Mouse (Mus musculus) testis, adult 2 months (tissue): Measurements from ENCODE around the gene Gm9767. TPM values are rescaled to one million over a fixed set of nuclear protein-coding genes. Genes with fewer than 3 reads are reported as not detected.

Experiments
- H3K27ac ChIP-seq: fragments of 200-500 bp; 2 replicates; pipeline ENCODE4 v1.5.1; 2012; ENCODE audit warnings: low read depth, low read length; ENCODE audit not compliant: control insufficient read depth, insufficient read depth
- H3K27me3 ChIP-seq: fragments of 200-500 bp; 2 replicates; pipeline ENCODE4 v1.6.1; 2012; ENCODE audit warnings: mild to moderate bottlenecking, low read length, moderate library complexity; ENCODE audit not compliant: control insufficient read depth, insufficient read depth
- H3K36me3 ChIP-seq: fragments of 200-500 bp; 2 replicates; pipeline ENCODE4 v1.6.1; 2012; ENCODE audit warnings: mild to moderate bottlenecking, low read length; ENCODE audit not compliant: control insufficient read depth, insufficient read depth
- H3K4me1 ChIP-seq: fragments of 200-500 bp; 2 replicates; pipeline ENCODE4 v1.6.1; 2012; ENCODE audit warnings: low read length; ENCODE audit not compliant: control insufficient read depth, insufficient read depth
- H3K4me3 ChIP-seq: fragments of 200-500 bp; 2 replicates; pipeline ENCODE4 v1.5.1; 2012; ENCODE audit warnings: low read depth, mild to moderate bottlenecking, low read length, moderate library complexity, mixed read lengths; ENCODE audit not compliant: control insufficient read depth
- CTCF ChIP-seq: fragments of 200-500 bp; IDR thresholded peaks from 2 replicates; pipeline ENCODE4 v1.5.1; 2012; ENCODE audit warnings: low read depth, mild to moderate bottlenecking, inconsistent platforms, low read length, moderate library complexity; ENCODE audit not compliant: control insufficient read depth, insufficient read depth, insufficient replicate concordance
- POLR2A ChIP-seq: fragments of 200-500 bp; IDR thresholded peaks from 2 replicates; pipeline ENCODE4 v1.6.1; 2012; ENCODE audit warnings: low read depth, mild to moderate bottlenecking, inconsistent platforms, low read length, moderate library complexity; ENCODE audit not compliant: control insufficient read depth
- polyA plus RNA-seq: library from polyadenylated mRNA; depleted of rRNA; stranded (reverse); fragments of >200 nt; gene quantifications from 2 replicates; pipeline ENCODE4 v1.2.3, GENCODE M21; 2012; rRNA removed

Gene Gm9767
- polyA plus RNA-seq: 0.08 and 0.11 TPM in 2 replicates

GRCm38 (mm10) chr10:26077671-26078481 is at the start of gene Gm9767:
TSS of gene Gm9767 (plus strand) at chr10:26078255.
- H3K27ac ChIP-seq: no peak within 1 kb of the TSS
- TF ChIP-seq POLR2A: no peak
- TF ChIP-seq CTCF: no peak
- H3K36me3 ChIP-seq: no peaks in the 10 kb centered on the region
- peak within 1 kb of the TSS; percentile 59 for H3K4me3 ChIP-seq
- peaks cover 2% of the 10 kb centered on the region; the same call in 1 of the 2 replicates for H3K27me3 ChIP-seq
- peaks cover 10% of the 10 kb centered on the region for H3K4me1 ChIP-seq

GRCm38 (mm10) chr10:26034931-26035330 is 43.1 kb upstream of the Gm9767 start:
- H3K27me3 ChIP-seq: no peaks in the 10 kb centered on the region
- no peak for TF ChIP-seq CTCF
- TF ChIP-seq POLR2A: no peak
- no peak overlapping the region for H3K4me3 ChIP-seq
- H3K4me1 ChIP-seq: no peaks in the 10 kb centered on the region
- H3K27ac ChIP-seq: no peak overlapping the region
- H3K36me3 ChIP-seq: no peaks in the 10 kb centered on the region

GRCm38 (mm10) chr10:26051177-26051576 is 26.9 kb upstream of the Gm9767 start:
- TF ChIP-seq POLR2A (no peak), CTCF (no peak)
- no peak overlapping the region for H3K27ac ChIP-seq
- H3K36me3 ChIP-seq: no peaks in the 10 kb centered on the region
- H3K4me1 ChIP-seq: no peaks in the 10 kb centered on the region
- no peaks in the 10 kb centered on the region for H3K27me3 ChIP-seq
- H3K4me3 ChIP-seq: no peak overlapping the region

- Histone ChIP-seq H3K4me3 (no peak overlapping the region), H3K4me1 (no peaks in the 10 kb centered on the region), H3K27me3 (no peaks in the 10 kb centered on the region), H3K36me3 (no peaks in the 10 kb centered on the region), H3K27ac (no peak overlapping the region)
- TF ChIP-seq POLR2A (no peak), CTCF (no peak)
Observed at GRCm38 (mm10) chr10:26059662-26060307, 18.3 kb upstream of the Gm9767 start.

- TF ChIP-seq POLR2A: no peak
- no peak for TF ChIP-seq CTCF
- H3K4me1 ChIP-seq: no peaks in the 10 kb centered on the region
- no peaks in the 10 kb centered on the region for H3K27me3 ChIP-seq
- H3K4me3 ChIP-seq: no peak overlapping the region
- no peaks in the 10 kb centered on the region for H3K36me3 ChIP-seq
- H3K27ac ChIP-seq: no peak overlapping the region
Observed at GRCm38 (mm10) chr10:26063071-26063470, 15.0 kb upstream of the Gm9767 start.

GRCm38 (mm10) chr10:26071986-26072385 is 6.1 kb upstream of the Gm9767 start:
- no peaks in the 10 kb centered on the region for H3K27me3 ChIP-seq
- H3K36me3 ChIP-seq: no peaks in the 10 kb centered on the region
- no peaks in the 10 kb centered on the region for H3K4me1 ChIP-seq
- no peak overlapping the region for H3K4me3 ChIP-seq
- H3K27ac ChIP-seq: no peak overlapping the region
- TF ChIP-seq CTCF (no peak), POLR2A (no peak)

GRCm38 (mm10) chr10:26076949-26077348 is 1.1 kb upstream of the Gm9767 start:
- Histone ChIP-seq H3K27ac (no peak overlapping the region), H3K27me3 (peaks cover 2% of the 10 kb centered on the region; the same call in 1 of the 2 replicates), H3K4me3 (no peak overlapping the region), H3K36me3 (no peaks in the 10 kb centered on the region), H3K4me1 (peaks cover 10% of the 10 kb centered on the region)
- TF ChIP-seq CTCF (no peak), POLR2A (no peak)

- peaks cover 2% of the 10 kb centered on the region; the same call in 1 of the 2 replicates for H3K27me3 ChIP-seq
- no peak within 1 kb of the TSS for H3K27ac ChIP-seq
- no peaks in the 10 kb centered on the region for H3K36me3 ChIP-seq
- no peak for TF ChIP-seq CTCF
- TF ChIP-seq POLR2A: no peak
- peaks cover 10% of the 10 kb centered on the region for H3K4me1 ChIP-seq
- H3K4me3 ChIP-seq: peak within 1 kb of the TSS; percentile 59
Observed at GRCm38 (mm10) chr10:26078521-26079142, 577 bp downstream of the Gm9767 start, which contains the start of gene Tmem200a. TSS of gene Tmem200a (minus strand) at chr10:26079052.
